Mouse (Mus musculus) CD4-positive, CD25-positive, alpha-beta regulatory T cell, adult 2 months (primary cell): ENCODE measurements around the gene Gm38392.
A peak's percentile ranks its signal among the peaks of the same experiment; 100 is the strongest.
"Not testable (repeated sequence)": the region's sequence is repeated elsewhere in the genome, so short reads cannot be mapped to it uniquely, and the experiment has no call there.

Source experiments
- DNase-seq: peaks from one replicate; pipeline ENCODE4 v3.0.0-alpha.2; 2012; ENCODE audit warnings: low read depth, low spot score

The Gm38392 gene

GRCm38 (mm10) chr3:88287110-88287509 is at the start of gene Gm38392:
Gene Gm38392, minus strand, starts transcription at chr3:88287210.
- no peak for DNase-seq

GRCm38 (mm10) chr3:88336058-88337013 is 49.3 kb upstream of the Gm38392 start, which contains the start of the genes Tmem79 and Smg5:
Gene Tmem79, minus strand, starts transcription at chr3:88336148.
Gene Smg5, plus strand, starts transcription at chr3:88336260.
- peak; percentile 99 for DNase-seq

GRCm38 (mm10) chr3:88335436-88336053 is 48.5 kb upstream of the Gm38392 start:
- DNase-seq: no peak

- DNase-seq: no peak
Measured at GRCm38 (mm10) chr3:88334902-88335435, 48.0 kb upstream of the Gm38392 start.

GRCm38 (mm10) chr3:88334029-88334658 is 47.1 kb upstream of the Gm38392 start:
- no peak for DNase-seq

- peak; percentile 82 for DNase-seq
Measured at GRCm38 (mm10) chr3:88331282-88331681, 44.3 kb upstream of the Gm38392 start.

- no peak for DNase-seq
Measured at GRCm38 (mm10) chr3:88328956-88329355, 41.9 kb upstream of the Gm38392 start.

- peak; percentile 76 for DNase-seq
Measured at GRCm38 (mm10) chr3:88324951-88325405, 38.0 kb upstream of the Gm38392 start, which contains the start of gene Glmp. Gene Glmp, plus strand, starts transcription at chr3:88325023.

GRCm38 (mm10) chr3:88299172-88299571 is 12.2 kb upstream of the Gm38392 start:
- DNase-seq: no peak

GRCm38 (mm10) chr3:88297321-88297851 is 10.4 kb upstream of the Gm38392 start:
- DNase-seq: peak; percentile 79

- DNase-seq: peak; percentile 99
Measured at GRCm38 (mm10) chr3:88296561-88297318, 9.7 kb upstream of the Gm38392 start, which contains the start of the genes Tsacc and Cct3. Gene Tsacc, minus strand, starts transcription at chr3:88296999. Gene Cct3, plus strand, starts transcription at chr3:88297116.

GRCm38 (mm10) chr3:88296110-88296560 is 9.1 kb upstream of the Gm38392 start:
- no peak for DNase-seq

- not testable (repeated sequence) for DNase-seq
Measured at GRCm38 (mm10) chr3:88295272-88295671, 8.3 kb upstream of the Gm38392 start.

- peak; percentile 55 for DNase-seq
Measured at GRCm38 (mm10) chr3:88291970-88292369, 5.0 kb upstream of the Gm38392 start.

- DNase-seq: not testable (repeated sequence)
Measured at GRCm38 (mm10) chr3:88288133-88288713, 1.2 kb upstream of the Gm38392 start.

- not testable (repeated sequence) for DNase-seq
Measured at GRCm38 (mm10) chr3:88285565-88285895, 1.5 kb downstream of the Gm38392 start.

- DNase-seq: not testable (repeated sequence)
Measured at GRCm38 (mm10) chr3:88284815-88285564, 2.0 kb downstream of the Gm38392 start.

GRCm38 (mm10) chr3:88281141-88281916 is 5.7 kb downstream of the Gm38392 start:
- DNase-seq: not testable (repeated sequence)
